Mouse (Mus musculus) embryo, embryonic 9.5 days (tissue): ENCODE results near the gene Siglece.
A peak's percentile ranks its signal among the peaks of the same experiment; 100 is the strongest.

Experiments
- DNase-seq: peaks from one replicate; pipeline ENCODE4 v3.0.0-alpha.2; 2017; ENCODE audit errors: extremely low spot score

The Siglece gene

GRCm38 (mm10) chr7:43625794-43626422 lies 34.1 kb downstream of the Siglece start:
- no peak for DNase-seq

GRCm38 (mm10) chr7:43625065-43625464 lies 34.9 kb downstream of the Siglece start:
- no peak for DNase-seq

GRCm38 (mm10) chr7:43623819-43624218 lies 36.1 kb downstream of the Siglece start:
- peak; percentile 11 for DNase-seq

GRCm38 (mm10) chr7:43622927-43623326 lies 37.0 kb downstream of the Siglece start:
- DNase-seq: no peak

GRCm38 (mm10) chr7:43613816-43614551 lies 46.0 kb downstream of the Siglece start:
- DNase-seq: no peak

- DNase-seq: no peak
Measured at GRCm38 (mm10) chr7:43608316-43608824, 51.6 kb downstream of the Siglece start.

- DNase-seq: no peak
Measured at GRCm38 (mm10) chr7:43607743-43608287, 52.1 kb downstream of the Siglece start.

- DNase-seq: peak; percentile 74
Measured at GRCm38 (mm10) chr7:43606896-43607742, 52.8 kb downstream of the Siglece start, which contains the start of gene Zfp819. Gene Zfp819 (plus strand): TSS chr7:43607169.

- DNase-seq: no peak
Measured at GRCm38 (mm10) chr7:43601884-43602283, 58.1 kb downstream of the Siglece start.
